Mouse (Mus musculus): Measurements from ENCODE around the gene Olfr1387. TPM values are rescaled to one million over a fixed set of nuclear protein-coding genes. Genes with fewer than 3 reads are reported as not detected.

The Olfr1387 gene
- not detected for polyA plus RNA-seq (2017; shearing (Covaris generic))

DNA sequence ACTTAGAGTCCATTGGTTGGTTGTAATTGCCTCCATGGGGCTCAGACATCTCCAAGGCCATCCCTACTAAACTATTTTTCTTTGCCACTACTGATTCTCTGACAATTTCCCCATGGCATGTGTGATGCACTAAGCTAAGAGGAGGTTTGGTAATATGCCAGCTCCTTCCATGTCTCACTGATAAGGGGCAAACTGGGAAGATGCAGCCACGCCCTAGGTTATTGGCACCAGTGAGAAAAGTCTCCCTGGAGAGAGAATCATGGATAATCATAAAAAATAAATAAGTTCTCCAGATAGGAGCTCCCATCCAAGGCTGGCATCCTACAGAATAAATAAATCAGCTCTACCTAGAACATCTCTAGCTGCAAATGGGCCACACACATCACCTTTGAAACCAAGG lies at the start of gene Olfr1387:
TSS of gene Olfr1387 (plus strand) at position 301 of the 400 bp plus-strand sequence.

DNA sequence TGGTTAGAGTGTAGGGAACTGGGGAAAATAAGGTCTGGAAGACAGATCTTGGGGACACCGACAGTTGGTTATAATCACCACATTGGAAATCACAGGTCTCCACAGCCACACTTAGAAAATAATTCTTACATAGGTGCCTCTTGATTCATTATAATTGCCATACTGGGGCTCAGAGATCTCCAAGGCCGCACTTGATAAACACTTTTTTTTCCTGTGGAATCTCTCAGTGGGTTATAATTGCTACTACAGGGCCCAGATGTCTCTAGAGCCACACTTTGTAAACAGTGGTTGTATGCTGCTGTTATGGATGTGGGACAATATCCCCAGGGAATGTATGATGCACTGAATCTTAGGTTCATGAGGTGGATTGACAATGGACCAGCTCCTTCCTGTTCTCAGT lies 32.4 kb upstream of the Olfr1387 start, which contains the start of gene Olfr1389:
TSS of gene Olfr1389 (plus strand) at position 301 of the 400 bp plus-strand sequence.

DNA sequence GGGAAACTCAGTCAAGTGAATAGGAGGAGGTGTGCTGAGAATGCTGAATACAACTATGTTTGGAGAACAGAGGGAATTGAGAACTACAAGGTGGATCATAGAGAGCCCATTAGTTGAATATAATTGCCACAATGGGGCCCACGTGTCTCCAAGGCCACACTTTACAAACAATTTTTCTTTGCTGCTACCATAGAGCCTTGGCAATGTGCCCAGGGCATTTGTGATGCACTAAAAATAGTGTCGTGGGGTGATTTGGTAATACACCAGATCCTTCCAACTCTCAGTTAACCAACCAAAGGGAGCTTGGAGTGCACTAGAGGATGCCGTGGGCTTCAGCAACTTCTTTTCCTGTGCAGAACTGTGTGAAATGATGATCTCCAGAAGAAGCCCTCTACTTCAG lies 18.7 kb upstream of the Olfr1387 start, which contains the start of gene Olfr1388:
TSS of gene Olfr1388 (plus strand) at position 214 of the 400 bp plus-strand sequence.

DNA sequence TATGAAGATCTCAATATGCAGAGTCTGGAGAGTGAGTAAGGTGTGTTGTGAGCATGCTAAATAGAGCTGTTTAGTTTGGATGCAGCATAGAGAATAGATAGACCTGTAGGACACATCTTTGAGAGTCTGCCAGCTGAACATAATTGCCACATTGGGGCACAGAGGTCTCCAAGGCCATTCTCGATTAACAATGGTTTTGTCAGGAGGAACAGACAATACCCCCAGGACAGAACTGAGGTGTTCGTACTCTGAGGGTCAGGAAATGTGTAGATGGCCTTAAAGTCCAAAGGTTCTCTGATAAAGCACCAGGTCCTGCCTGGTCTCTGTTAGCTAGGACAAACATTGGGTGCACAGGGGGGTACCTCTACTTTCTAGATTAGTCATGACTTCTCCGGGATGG lies 9.6 kb downstream of the Olfr1387 start, which contains the start of gene Olfr1386:
TSS of gene Olfr1386 (plus strand) at position 301 of the 400 bp plus-strand sequence.

DNA sequence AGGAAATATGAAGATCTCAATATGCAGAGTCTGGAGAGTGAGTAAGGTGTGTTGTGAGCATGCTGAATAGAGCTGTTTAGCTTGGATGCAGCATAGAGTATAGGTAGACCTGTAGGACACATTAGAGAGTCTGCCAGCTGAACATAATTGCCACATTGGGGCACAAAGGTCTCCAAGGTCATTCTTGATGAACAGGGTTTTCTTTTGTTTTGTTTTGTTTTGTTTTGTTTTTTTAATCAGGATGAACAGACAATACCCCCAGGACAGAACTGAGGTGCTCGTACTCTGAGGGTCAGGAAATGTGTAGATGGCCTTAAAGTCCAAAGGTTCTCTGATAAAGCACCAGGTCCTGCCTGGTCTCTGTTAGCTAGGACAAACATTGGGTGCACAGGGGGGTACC lies 33.6 kb downstream of the Olfr1387 start, which contains the start of gene Olfr1385:
TSS of gene Olfr1385 (plus strand) at position 301 of the 400 bp plus-strand sequence.

Other genes with a start within 250 kb of the Olfr1387 start
- 128 TPM for gene Mgat1, start 211.2 kb upstream of the Olfr1387 start, polyA plus RNA-seq (2017; shearing (Covaris generic))
- gene Olfr1393, start 177.0 kb upstream of the Olfr1387 start, polyA plus RNA-seq (2017; shearing (Covaris generic)) = not detected
- not detected for gene Olfr1392, start 170.1 kb upstream of the Olfr1387 start, polyA plus RNA-seq (2017; shearing (Covaris generic))
- not detected for gene Olfr10, start 150.6 kb upstream of the Olfr1387 start, polyA plus RNA-seq (2017; shearing (Covaris generic))
- not detected for gene Olfr1391, start 132.6 kb upstream of the Olfr1387 start, polyA plus RNA-seq (2017; shearing (Covaris generic))
- not detected for gene Olfr1390, start 120.2 kb upstream of the Olfr1387 start, polyA plus RNA-seq (2017; shearing (Covaris generic))
- not detected for gene Olfr1389, start 32.3 kb upstream of the Olfr1387 start, polyA plus RNA-seq (2017; shearing (Covaris generic))
- 0.09 TPM for gene Olfr1388, start 18.7 kb upstream of the Olfr1387 start, polyA plus RNA-seq (2017; shearing (Covaris generic))
- gene Olfr1386, start 9.7 kb downstream of the Olfr1387 start, polyA plus RNA-seq (2017; shearing (Covaris generic)) = not detected
- gene Olfr1385, start 33.7 kb downstream of the Olfr1387 start, polyA plus RNA-seq (2017; shearing (Covaris generic)) = 0.15 TPM
- gene Olfr1384, start 51.4 kb downstream of the Olfr1387 start, polyA plus RNA-seq (2017; shearing (Covaris generic)) = not detected
- gene Olfr1383, start 64.3 kb downstream of the Olfr1387 start, polyA plus RNA-seq (2017; shearing (Covaris generic)) = not detected
- gene Olfr1382, start 72.9 kb downstream of the Olfr1387 start, polyA plus RNA-seq (2017; shearing (Covaris generic)) = not detected
- not detected for gene Olfr1381, start 88.1 kb downstream of the Olfr1387 start, polyA plus RNA-seq (2017; shearing (Covaris generic))
- gene Olfr1380, start 101.5 kb downstream of the Olfr1387 start, polyA plus RNA-seq (2017; shearing (Covaris generic)) = not detected
- not detected for gene Flt4, start 153.9 kb downstream of the Olfr1387 start, polyA plus RNA-seq (2017; shearing (Covaris generic))
- gene Scgb3a1, start 208.3 kb downstream of the Olfr1387 start, polyA plus RNA-seq (2017; shearing (Covaris generic)) = not detected